Mouse (Mus musculus) spleen, postnatal 10 days (tissue): ENCODE results near the gene Kif1c.

Source experiments
- DNase-seq, 2 experiments: peaks; one replicate each; pipeline ENCODE4 v3.0.0; 2021 to 2022; ENCODE audit warnings: low spot score in 2 of 2

Gene Kif1c

DNA sequence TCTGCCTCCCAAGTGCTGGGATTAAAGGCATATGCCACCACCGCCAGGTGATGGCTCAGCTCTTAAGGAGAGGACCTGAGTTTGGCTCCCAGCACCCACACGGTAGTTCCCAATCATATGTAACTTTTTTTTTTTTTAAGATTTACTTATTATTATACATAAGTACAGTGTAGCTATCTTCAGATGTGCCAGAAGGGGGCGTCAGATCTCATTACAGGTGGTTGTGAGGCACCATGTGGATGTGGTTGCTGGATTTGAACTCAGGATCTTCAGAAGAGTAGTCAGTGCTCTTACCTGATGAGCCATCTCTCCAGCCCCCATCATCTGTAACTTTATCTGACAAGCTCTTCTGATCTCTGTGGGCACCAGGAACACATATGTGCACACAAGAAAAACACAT, 3.0 kb upstream of the Kif1c start:
- no peak for DNase-seq

DNA sequence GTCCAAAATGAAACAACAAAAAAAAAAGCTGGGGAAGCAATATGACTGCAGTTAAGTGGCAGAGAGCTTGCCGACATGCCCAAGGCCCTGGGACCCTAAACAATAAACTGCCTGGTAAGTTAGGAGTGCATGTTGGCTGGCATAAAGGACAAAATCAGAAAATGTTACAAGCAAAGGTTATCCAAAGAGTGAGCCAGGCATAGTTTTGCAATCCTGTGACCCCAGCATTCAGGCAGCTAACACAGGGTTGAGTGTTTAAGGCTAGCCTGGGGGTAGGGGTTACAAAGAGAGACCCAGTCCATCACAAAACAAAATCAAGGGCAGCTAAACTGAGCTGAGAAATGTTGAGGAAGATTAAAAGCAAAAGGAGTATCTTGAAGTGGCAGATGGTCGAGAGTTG, 1.3 kb upstream of the Kif1c start:
- no peak for DNase-seq

- DNase-seq = peak; percentile 63 to 69
Measured at GRCm38 (mm10) chr11:70700613-70701012, 265 bp downstream of the Kif1c start.

GRCm38 (mm10) chr11:70701221-70701955, 1.0 kb downstream of the Kif1c start:
- no peak for DNase-seq

DNA sequence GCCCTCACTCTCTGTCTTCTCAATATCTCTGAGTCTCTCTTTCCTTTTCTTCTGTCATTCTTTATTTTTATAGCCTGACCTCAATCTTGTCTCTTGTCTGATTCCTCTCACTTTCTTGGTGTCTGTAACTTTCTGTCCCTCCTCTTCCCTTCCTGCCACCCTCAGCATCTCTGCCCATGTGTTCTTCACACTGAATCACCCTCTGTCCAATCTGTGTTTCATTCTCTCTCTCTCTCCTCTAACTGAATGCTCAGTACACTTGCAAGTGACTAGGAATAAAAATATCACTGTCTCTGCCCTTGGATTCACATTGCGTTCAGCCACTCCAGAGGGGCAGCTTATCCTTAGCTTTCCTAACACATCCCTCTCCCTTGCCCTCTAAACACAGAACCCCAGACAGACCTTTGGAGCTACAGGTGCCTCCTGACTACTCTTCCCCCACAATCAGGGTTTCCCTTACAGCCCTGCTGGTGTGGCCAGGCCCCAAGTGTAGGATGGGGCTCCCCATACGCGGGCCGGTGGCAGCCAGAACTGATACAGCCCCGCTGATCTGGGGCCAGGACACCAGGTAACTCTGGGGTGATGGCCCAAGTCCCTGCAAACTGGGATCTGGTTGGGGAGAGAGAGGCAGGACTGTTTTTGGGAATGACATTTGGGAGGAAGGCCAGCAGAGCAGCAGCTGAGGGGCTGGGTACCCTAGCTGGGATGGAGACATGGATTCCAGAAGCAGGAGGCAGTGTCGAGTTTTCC, 1.8 kb downstream of the Kif1c start:
- DNase-seq = no peak

DNA sequence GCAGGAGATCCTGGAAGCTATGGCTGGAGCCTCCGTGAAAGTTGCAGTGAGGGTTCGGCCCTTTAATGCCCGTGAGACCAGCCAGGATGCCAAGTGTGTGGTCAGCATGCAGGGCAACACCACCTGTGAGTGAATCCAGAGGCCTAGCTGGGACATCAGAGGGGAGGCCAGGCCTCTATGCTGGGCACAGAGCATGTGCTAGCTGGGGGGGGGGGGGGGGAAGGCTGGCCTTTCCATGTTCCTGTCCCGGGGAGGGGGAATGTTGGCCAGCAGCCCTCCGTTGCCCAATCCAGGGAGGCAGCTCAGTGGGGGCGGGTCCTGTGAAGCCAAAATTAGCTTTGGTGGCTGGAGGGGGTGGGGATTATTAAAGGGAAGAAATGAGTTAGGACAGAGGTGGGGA, 2.4 kb downstream of the Kif1c start:
- no peak for DNase-seq

DNA sequence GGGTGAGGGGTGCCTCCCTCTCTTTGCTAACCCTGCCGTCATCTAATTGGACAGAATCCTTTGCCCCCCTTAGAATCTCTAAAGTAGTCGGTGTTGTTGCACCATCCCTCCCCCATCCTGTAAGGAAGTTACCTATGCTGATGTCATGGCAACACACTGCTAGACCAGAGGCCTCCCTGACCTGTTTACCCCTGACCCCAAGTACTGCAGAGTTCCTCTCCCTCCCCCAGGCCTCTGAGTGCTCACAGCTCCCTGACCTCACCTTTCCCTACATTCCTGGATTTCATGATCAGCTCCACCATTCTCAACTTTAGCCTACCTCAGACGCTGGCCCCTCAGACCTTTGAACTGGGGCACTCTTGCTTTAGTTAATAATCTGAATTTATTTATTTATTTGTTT, 5.8 kb downstream of the Kif1c start:
- DNase-seq = no peak

DNA sequence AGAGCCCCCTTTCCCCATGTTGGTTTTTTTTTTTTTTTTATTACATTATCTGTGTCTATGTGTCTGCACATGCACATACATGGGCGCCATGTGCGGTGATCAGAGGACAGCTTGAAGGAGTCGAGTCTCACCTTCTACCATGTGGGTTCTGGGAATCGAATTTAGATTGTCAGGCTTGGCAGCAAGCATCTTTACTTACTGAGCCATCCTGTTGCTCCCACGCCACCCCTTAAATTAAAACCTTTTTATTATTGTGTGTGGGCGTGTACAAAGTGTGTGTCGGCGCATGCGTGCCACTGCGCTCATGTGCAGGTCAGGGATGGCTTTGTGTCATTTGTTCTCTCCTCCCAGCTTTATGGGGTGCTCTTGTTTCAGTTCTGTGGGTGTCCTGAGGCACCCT, 10.7 kb downstream of the Kif1c start:
- DNase-seq = no peak

- DNase-seq = no peak
Measured at GRCm38 (mm10) chr11:70713222-70713621, 12.9 kb downstream of the Kif1c start.

- no peak for DNase-seq
Measured at GRCm38 (mm10) chr11:70715832-70716231, 15.5 kb downstream of the Kif1c start.

DNA sequence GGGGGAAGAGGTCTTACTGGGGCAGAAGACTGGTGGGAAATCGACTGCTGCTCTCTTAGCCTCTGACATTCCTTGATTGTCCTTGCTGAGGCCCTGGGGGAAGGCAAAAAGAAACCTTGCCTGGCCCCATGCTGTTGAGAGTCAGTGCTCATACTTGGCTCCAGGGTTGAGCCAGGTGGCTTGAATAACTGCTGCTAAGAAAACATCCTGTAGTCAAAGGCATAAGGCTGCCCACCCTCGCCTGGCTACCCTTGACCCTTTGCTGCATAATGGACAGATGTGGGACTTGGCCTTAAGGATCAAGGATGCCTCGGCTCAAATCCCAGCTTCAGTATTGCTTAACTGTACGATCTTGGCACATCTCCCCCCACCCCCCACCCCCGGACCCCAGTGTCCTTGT, 18.1 kb downstream of the Kif1c start:
- DNase-seq = no peak

GRCm38 (mm10) chr11:70720567-70720966, 20.2 kb downstream of the Kif1c start:
- peak in 1 of 2 experiments; percentile 30 for DNase-seq

- DNase-seq = no peak
Measured at GRCm38 (mm10) chr11:70721072-70721471, 20.7 kb downstream of the Kif1c start.

DNA sequence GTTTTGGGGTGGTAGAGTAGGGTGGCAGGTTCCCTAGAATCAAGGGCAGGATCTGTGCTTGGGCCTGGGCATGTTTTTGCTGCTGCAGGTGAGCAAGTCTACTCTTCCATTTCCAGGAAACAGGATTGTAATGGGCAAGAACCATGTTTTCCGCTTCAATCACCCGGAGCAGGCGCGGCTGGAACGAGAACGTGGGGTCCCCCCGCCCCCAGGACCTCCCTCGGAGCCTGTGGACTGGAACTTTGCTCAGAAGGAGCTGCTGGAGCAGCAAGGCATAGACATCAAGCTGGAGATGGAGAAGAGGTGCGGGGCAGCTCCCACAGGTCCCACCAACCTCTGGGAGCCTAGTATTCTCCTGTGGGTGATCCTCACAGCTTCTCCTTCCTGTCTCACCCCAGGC, 24.4 kb downstream of the Kif1c start:
- DNase-seq = no peak

GRCm38 (mm10) chr11:70726585-70726984, 26.2 kb downstream of the Kif1c start:
- no peak for DNase-seq

- no peak for DNase-seq
Measured at GRCm38 (mm10) chr11:70727385-70727784, 27.0 kb downstream of the Kif1c start.

- no peak for DNase-seq
Measured at GRCm38 (mm10) chr11:70730427-70731038, 30.2 kb downstream of the Kif1c start.

GRCm38 (mm10) chr11:70731178-70731577, 30.8 kb downstream of the Kif1c start:
- no peak for DNase-seq

- DNase-seq = no peak
Measured at GRCm38 (mm10) chr11:70733256-70733655, 32.9 kb downstream of the Kif1c start.

GRCm38 (mm10) chr11:70737749-70738148, 37.4 kb downstream of the Kif1c start:
- no peak for DNase-seq

- no peak for DNase-seq
Measured at GRCm38 (mm10) chr11:70741603-70742002, 41.3 kb downstream of the Kif1c start.

DNA sequence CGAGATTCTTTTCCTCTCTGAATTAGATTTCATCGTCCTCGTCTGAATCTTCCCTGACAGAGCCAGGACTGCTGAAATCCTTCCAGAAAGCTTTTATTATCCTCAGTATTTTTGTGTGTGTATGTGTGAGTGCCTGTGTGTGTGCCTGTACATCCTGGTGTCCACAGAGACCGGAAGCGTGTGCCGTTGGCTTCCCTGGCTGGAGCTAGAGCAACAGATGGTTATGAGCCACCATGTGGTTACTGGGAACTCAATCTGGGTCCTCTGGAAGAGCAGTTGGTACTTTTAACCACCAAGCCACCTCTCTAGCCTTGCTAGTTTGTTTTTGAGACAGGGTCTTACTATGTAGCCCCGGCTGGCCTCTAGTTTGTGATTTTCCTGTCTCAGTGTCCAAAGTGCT, 41.8 kb downstream of the Kif1c start:
- DNase-seq = no peak
